Mouse (Mus musculus) CH12.LX (cell line): ENCODE measurements around the gene Tpm4.

Experiments
- ELF1 ChIP-seq: IDR thresholded peaks from 2 replicates; pipeline ENCODE4 v1.6.1; 2014; ENCODE audit warnings: low read depth, mild to moderate bottlenecking, inconsistent platforms, low read length, improper control_type of control experiment
- JUND ChIP-seq: conservative IDR thresholded peaks from 2 replicates; pipeline ENCODE4 v1.6.1; 2011; ENCODE audit warnings: low read depth, low read length, improper control_type of control experiment
- MAX ChIP-seq: IDR thresholded peaks from 2 replicates; pipeline ENCODE4 v1.6.1; 2011; ENCODE audit warnings: low read length, improper control_type of control experiment
- POLR2A ChIP-seq: IDR thresholded peaks from 2 replicates; pipeline ENCODE4 v1.6.1; 2011; ENCODE audit warnings: low read depth, mild to moderate bottlenecking, improper control_type of control experiment, low read length
- RAD21 ChIP-seq: IDR thresholded peaks from 2 replicates; pipeline ENCODE4 v1.6.1; 2011; ENCODE audit warnings: low read depth, mild to moderate bottlenecking, low read length, improper control_type of control experiment, moderate library complexity
- SIN3A ChIP-seq: IDR thresholded peaks from 2 replicates; pipeline ENCODE4 v1.6.1; 2012; ENCODE audit warnings: low read length, improper control_type of control experiment, inconsistent platforms
- SMC3 ChIP-seq: IDR thresholded peaks from 2 replicates; pipeline ENCODE4 v1.6.1; 2011; ENCODE audit warnings: low read depth, low read length, improper control_type of control experiment
- TBP ChIP-seq: conservative IDR thresholded peaks from 2 replicates; pipeline ENCODE4 v1.6.1; 2011; ENCODE audit warnings: low read depth, low read length, improper control_type of control experiment

DNA sequence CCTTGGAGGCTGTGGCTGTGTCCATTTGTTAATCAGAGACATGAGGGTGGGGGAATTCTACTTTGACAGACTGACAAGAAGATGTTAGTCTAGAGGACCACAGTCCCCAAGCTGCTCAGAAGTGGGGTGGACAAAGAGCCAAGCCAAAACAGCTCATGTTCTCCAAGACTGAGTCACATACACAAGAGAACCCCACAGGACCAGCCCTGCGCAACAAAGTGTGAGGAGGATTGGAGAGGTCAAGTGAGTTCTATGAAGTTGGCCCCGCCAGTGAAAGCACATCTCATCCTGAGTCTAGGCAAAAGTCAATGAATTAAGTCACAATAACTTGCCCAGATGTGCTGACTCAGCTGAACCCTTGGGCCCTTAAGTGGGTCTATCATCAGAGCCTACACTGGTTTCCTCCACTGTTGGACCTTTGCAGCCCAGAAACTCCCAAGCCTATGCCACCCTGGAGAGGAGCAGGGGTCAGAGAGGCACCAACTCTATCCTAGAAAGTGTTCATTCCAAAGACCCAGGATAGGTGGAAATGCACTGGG lies 53.1 kb downstream of the Tpm4 start:
- no peak for TF ChIP-seq JUND
- no peak for TF ChIP-seq SIN3A
- TF ChIP-seq SMC3 = no peak
- TF ChIP-seq RAD21 = no peak
- no peak for TF ChIP-seq MAX
- TF ChIP-seq ELF1 = no peak
- no peak for TF ChIP-seq TBP
- TF ChIP-seq POLR2A = no peak
